ENCODE assay signal across 9 mouse cellular contexts in the genomic region with DNA sequence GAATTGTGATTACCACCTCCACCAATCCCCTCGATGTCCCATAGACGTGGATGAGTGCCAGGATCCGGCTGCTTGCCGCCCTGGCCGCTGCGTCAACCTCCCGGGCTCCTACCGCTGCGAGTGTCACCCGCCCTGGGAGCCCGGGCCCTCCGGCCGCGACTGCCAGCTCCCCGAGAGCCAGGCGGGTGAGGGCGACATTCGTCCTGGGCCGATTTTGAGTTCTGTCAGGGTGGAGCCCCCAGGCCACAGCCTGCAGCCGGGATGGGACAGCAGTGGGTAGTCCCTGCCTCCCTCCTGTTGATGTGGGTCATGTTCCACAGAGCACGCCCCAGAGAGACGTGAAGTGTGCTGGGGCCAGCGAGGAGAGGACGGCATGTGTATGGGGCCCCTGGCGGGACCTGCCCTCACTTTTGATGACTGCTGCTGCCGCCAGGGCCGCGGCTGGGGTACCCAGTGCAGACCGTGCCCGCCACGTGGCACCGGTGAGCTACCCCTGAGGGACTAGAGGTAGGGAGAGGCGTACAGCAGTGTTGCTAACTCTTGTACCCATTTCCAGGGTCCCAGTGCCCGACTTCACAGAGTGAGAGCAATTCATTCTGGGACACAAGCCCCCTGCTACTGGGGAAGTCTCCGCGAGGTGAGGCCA. TPM values are rescaled to one million over a fixed set of nuclear protein-coding genes. Genes with fewer than 3 reads are reported as not detected.
DNase-seq lines count a peak whose midpoint lies in the region; ATAC-seq and TF ChIP-seq lines count a peak whose summit lies in the region.
"Had no signal": no experiment of that assay in that cellular context is flagged by ENCODE, and none has a peak within 500 bp of the region (broad histone marks: within the 10 kb centered on the region; RNA-seq: fewer than 3 reads in every experiment).

No protein-coding gene starts in this region.

- no peaks in the 10 kb centered on the region for H3K9me3 ChIP-seq in kidney, postnatal 0 days (replicated peaks; ENCODE audit: low read length)
- no peaks in the 10 kb centered on the region for H3K9me3 ChIP-seq in forebrain, embryonic 11.5 days (ENCODE audit: control insufficient read depth, low read length)
- H3K9me3 ChIP-seq in hindbrain, postnatal 0 days (ENCODE audit: low read length): no peaks in the 10 kb centered on the region
- no peaks in the 10 kb centered on the region for H3K9me3 ChIP-seq in midbrain, postnatal 0 days (ENCODE audit: low read length)

- peak overlapping the region; percentile 43 for H3K4me2 ChIP-seq in kidney, postnatal 0 days (ENCODE audit: low read length)
- H3K4me2 ChIP-seq in forebrain, embryonic 11.5 days (ENCODE audit: low read depth, low read length, severe bottlenecking): peak overlapping the region; percentile 42
- H3K4me2 ChIP-seq in hindbrain, postnatal 0 days (ENCODE audit: low read depth, low read length): peak overlapping the region; percentile 23; the same call in 1 of the 2 replicates
- H3K4me2 ChIP-seq in midbrain, postnatal 0 days (ENCODE audit: low read depth, low read length, poor library complexity, severe bottlenecking): peak overlapping the region; percentile 22; the same call in 1 of the 2 replicates

- H3K27ac ChIP-seq in kidney, postnatal 0 days: no peak overlapping the region
- no peak overlapping the region for H3K27ac ChIP-seq in forebrain, embryonic 11.5 days (ENCODE audit: low read depth, low read length)
- H3K27ac ChIP-seq in hindbrain, postnatal 0 days: no peak overlapping the region
- H3K27ac ChIP-seq in midbrain, postnatal 0 days (ENCODE audit: low read depth, low read length): no peak overlapping the region

- DNase-seq in kidney, postnatal 0 days (ENCODE audit: low spot score): no peak
- DNase-seq in kidney, postnatal 36 days: no peak
- no peak for DNase-seq in forebrain, embryonic 11.5 days (ENCODE audit: low spot score)
- DNase-seq in hindbrain, postnatal 0 days (ENCODE audit: low spot score): peak; percentile 33
- no peak for DNase-seq in midbrain, postnatal 0 days (ENCODE audit: low spot score)
- DNase-seq in Muller cell, postnatal 12 days (ENCODE audit: inconsistent ontology term): no peak
- no peak for DNase-seq in left cerebral cortex, postnatal 36 days (ENCODE audit: low spot score in 2 of 2)

- WGBS in kidney, postnatal 0 days: 29% methylated on average over 36 of the region's 36 CpGs
- WGBS in forebrain, embryonic 11.5 days: 14% methylated on average over 36 of the region's 36 CpGs
- 25% methylated on average over 28 of the region's 36 CpGs for WGBS in hindbrain, postnatal 0 days
- 20% methylated on average over 34 of the region's 36 CpGs for WGBS in midbrain, postnatal 0 days

- 0 out of 2 replicates have a peak overlapping the region, but pooled peaks have one; percentile 23 for H3K9ac ChIP-seq in kidney, postnatal 0 days (ENCODE audit: low read depth, low read length)
- H3K9ac ChIP-seq in forebrain, embryonic 11.5 days (ENCODE audit: low read length): peak overlapping the region; percentile 44
- H3K9ac ChIP-seq in hindbrain, postnatal 0 days (replicated peaks; ENCODE audit: low read length): 0 out of 2 replicates have a peak overlapping the region, but pooled peaks have one; percentile 30
- 0 out of 2 replicates have a peak overlapping the region, but pooled peaks have one; percentile 29 for H3K9ac ChIP-seq in midbrain, postnatal 0 days (replicated peaks; ENCODE audit: low read length, poor library complexity, severe bottlenecking)

- peaks cover 8% of the 10 kb centered on the region; the same call in 1 of the 2 replicates for H3K4me1 ChIP-seq in kidney, postnatal 0 days (replicated peaks; ENCODE audit: insufficient read depth, low read length)
- H3K4me1 ChIP-seq in forebrain, embryonic 11.5 days (replicated peaks; ENCODE audit: control insufficient read depth, insufficient read depth, low read length): peaks cover 8% of the 10 kb centered on the region
- no peaks in the 10 kb centered on the region; the same call in 1 of the 2 replicates for H3K4me1 ChIP-seq in hindbrain, postnatal 0 days (ENCODE audit: insufficient read depth, low read length)
- no peaks in the 10 kb centered on the region for H3K4me1 ChIP-seq in midbrain, postnatal 0 days (ENCODE audit: insufficient read depth, low read length)

- H3K4me3 ChIP-seq in kidney, postnatal 0 days (replicated peaks; ENCODE audit: low read depth, low read length): 0 out of 2 replicates have a peak overlapping the region, but pooled peaks have one; percentile 4
- peak overlapping the region; percentile 14; the same call in 1 of the 2 replicates for H3K4me3 ChIP-seq in forebrain, embryonic 11.5 days (ENCODE audit: low read depth, low read length)
- no peak overlapping the region for H3K4me3 ChIP-seq in hindbrain, postnatal 0 days (ENCODE audit: low read length)
- no peak overlapping the region for H3K4me3 ChIP-seq in midbrain, postnatal 0 days (ENCODE audit: low read depth, low read length)
- H3K4me3 ChIP-seq: erythroblast, embryonic 14.5 days had no signal

- ATAC-seq in kidney, postnatal 0 days (replicated peaks; ENCODE audit: low FRiP score, low read depth): no peak
- ATAC-seq in forebrain, embryonic 11.5 days (replicated peaks; ENCODE audit: low FRiP score): peak; percentile 18; the same call in 1 of the 2 replicates
- peak; percentile 48 for ATAC-seq in hindbrain, postnatal 0 days
- 0 out of 2 replicates have a peak, but pooled peaks have one; percentile 3 for ATAC-seq in midbrain, postnatal 0 days (ENCODE audit: low FRiP score)
- no peak for ATAC-seq in activated CD4-positive, CD25-positive, alpha-beta regulatory T cell, adult 4 months

- H3K36me3 ChIP-seq in kidney, postnatal 0 days (ENCODE audit: insufficient read depth, low read length): peaks cover 48% of the 10 kb centered on the region
- H3K36me3 ChIP-seq in forebrain, embryonic 11.5 days (ENCODE audit: control insufficient read depth, insufficient read depth, low read length): peaks cover 2% of the 10 kb centered on the region; the same call in 1 of the 2 replicates
- H3K36me3 ChIP-seq in hindbrain, postnatal 0 days (ENCODE audit: insufficient read depth, low read length): peaks cover 40% of the 10 kb centered on the region
- peaks cover 45% of the 10 kb centered on the region for H3K36me3 ChIP-seq in midbrain, postnatal 0 days (ENCODE audit: insufficient read depth, low read length)

- intact Hi-C loops in left cerebral cortex, postnatal 36 days (cut with DNase I): no loop called here

- no peak for TF ChIP-seq CTCF in kidney, postnatal 0 days (IDR thresholded peaks at IDR 0.05; ENCODE audit: low read depth)
- TF ChIP-seq CTCF in hindbrain, postnatal 0 days (IDR thresholded peaks at IDR 0.05; ENCODE audit: low read depth): no peak
- TF ChIP-seq CTCF in midbrain, postnatal 0 days (IDR thresholded peaks at IDR 0.05): no peak

- no peaks in the 10 kb centered on the region; the same call in 1 of the 2 replicates for H3K27me3 ChIP-seq in kidney, postnatal 0 days (ENCODE audit: insufficient read depth, low read length)
- H3K27me3 ChIP-seq in forebrain, embryonic 11.5 days (ENCODE audit: control insufficient read depth, insufficient read depth, low read length): peaks cover 21% of the 10 kb centered on the region
- 0 out of 2 replicates have a peak, but pooled peaks cover 5% of the 10 kb centered on the region for H3K27me3 ChIP-seq in hindbrain, postnatal 0 days (ENCODE audit: insufficient read depth, low read length)
- peaks cover 25% of the 10 kb centered on the region for H3K27me3 ChIP-seq in midbrain, postnatal 0 days (ENCODE audit: insufficient read depth, low read length)

RNA-seq across cellular contexts. Expression of a gene that starts 14.1 kb away (rescaled TPM):
- polyA plus RNA-seq in kidney, postnatal 0 days (2015; fragmentation: Nextera tagmentation; extraction: Ambion mirVana): 63.5 and 65.1 TPM in 2 replicates
- polyA plus RNA-seq in forebrain, embryonic 11.5 days (2014; fragmentation: Nextera tagmentation; extraction: Ambion mirVana): 65.2 and 66.3 TPM in 2 replicates
- 84.1 and 96.6 TPM in 2 replicates for total RNA-seq in hindbrain, postnatal 0 days (2014; rRNA removed)
- 73.3 and 76.2 TPM in 2 replicates for polyA plus RNA-seq in hindbrain, postnatal 0 days (2015; fragmentation: Nextera tagmentation; extraction: Ambion mirVana)
- 95.2 and 108 TPM in 2 replicates for total RNA-seq in midbrain, postnatal 0 days (2014; rRNA removed)
- polyA plus RNA-seq in midbrain, postnatal 0 days (2015; fragmentation: Nextera tagmentation; extraction: Ambion mirVana): 84.2 and 85.8 TPM in 2 replicates
- 10 to 100 TPM; 90.5 to 98.8 TPM for total RNA-seq in left cerebral cortex, postnatal 36 days (2021)
- 10 to 100 TPM in 1 of 2 experiments, 1 to 10 TPM in 1; 8.4 to 16.8 TPM for polyA plus RNA-seq in activated CD4-positive, CD25-positive, alpha-beta regulatory T cell, adult 4 months (2017; shearing (Covaris generic))

RNA-seq across cellular contexts. Expression of a gene that starts 16.4 kb away (rescaled TPM):
- polyA plus RNA-seq in kidney, postnatal 0 days (2015; fragmentation: Nextera tagmentation; extraction: Ambion mirVana): 22.3 and 23.9 TPM in 2 replicates
- polyA plus RNA-seq in forebrain, embryonic 11.5 days (2014; fragmentation: Nextera tagmentation; extraction: Ambion mirVana): 5.0 and 5.5 TPM in 2 replicates
- total RNA-seq in hindbrain, postnatal 0 days (2014; rRNA removed): 43.0 and 50.2 TPM in 2 replicates
- polyA plus RNA-seq in hindbrain, postnatal 0 days (2015; fragmentation: Nextera tagmentation; extraction: Ambion mirVana): 14.0 and 14.4 TPM in 2 replicates
- total RNA-seq in midbrain, postnatal 0 days (2014; rRNA removed): 28.8 and 29.3 TPM in 2 replicates
- polyA plus RNA-seq in midbrain, postnatal 0 days (2015; fragmentation: Nextera tagmentation; extraction: Ambion mirVana): 9.1 and 12.8 TPM in 2 replicates
- 10 to 100 TPM; 25.1 to 40.3 TPM for total RNA-seq in left cerebral cortex, postnatal 36 days (2021)
- not detected for polyA plus RNA-seq in activated CD4-positive, CD25-positive, alpha-beta regulatory T cell, adult 4 months (2017; shearing (Covaris generic))

RNA-seq across cellular contexts. Expression of a gene that starts 27.7 kb away (rescaled TPM):
- polyA plus RNA-seq in kidney, postnatal 0 days (2015; fragmentation: Nextera tagmentation; extraction: Ambion mirVana): 91.0 and 92.7 TPM in 2 replicates
- polyA plus RNA-seq in forebrain, embryonic 11.5 days (2014; fragmentation: Nextera tagmentation; extraction: Ambion mirVana): 140 and 162 TPM in 2 replicates
- total RNA-seq in hindbrain, postnatal 0 days (2014; rRNA removed): 177 and 188 TPM in 2 replicates
- 131 and 140 TPM in 2 replicates for polyA plus RNA-seq in hindbrain, postnatal 0 days (2015; fragmentation: Nextera tagmentation; extraction: Ambion mirVana)
- total RNA-seq in midbrain, postnatal 0 days (2014; rRNA removed): 161 and 178 TPM in 2 replicates
- 126 TPM in 2 replicates for polyA plus RNA-seq in midbrain, postnatal 0 days (2015; fragmentation: Nextera tagmentation; extraction: Ambion mirVana)
- total RNA-seq in left cerebral cortex, postnatal 36 days (2021): 10 to 100 TPM; 26.8 to 28.7 TPM
- 10 to 100 TPM; 20.1 to 44.7 TPM for polyA plus RNA-seq in activated CD4-positive, CD25-positive, alpha-beta regulatory T cell, adult 4 months (2017; shearing (Covaris generic))

RNA-seq across cellular contexts. Expression of a gene that starts 31.0 kb away (rescaled TPM):
- 14.3 and 15.0 TPM in 2 replicates for polyA plus RNA-seq in kidney, postnatal 0 days (2015; fragmentation: Nextera tagmentation; extraction: Ambion mirVana)
- 6.8 and 7.4 TPM in 2 replicates for polyA plus RNA-seq in forebrain, embryonic 11.5 days (2014; fragmentation: Nextera tagmentation; extraction: Ambion mirVana)
- total RNA-seq in hindbrain, postnatal 0 days (2014; rRNA removed): 16.6 and 19.7 TPM in 2 replicates
- 40.0 and 43.0 TPM in 2 replicates for polyA plus RNA-seq in hindbrain, postnatal 0 days (2015; fragmentation: Nextera tagmentation; extraction: Ambion mirVana)
- total RNA-seq in midbrain, postnatal 0 days (2014; rRNA removed): 25.6 and 26.3 TPM in 2 replicates
- polyA plus RNA-seq in midbrain, postnatal 0 days (2015; fragmentation: Nextera tagmentation; extraction: Ambion mirVana): 65.2 and 65.4 TPM in 2 replicates
- 10 to 100 TPM; 22.9 to 27.1 TPM for total RNA-seq in left cerebral cortex, postnatal 36 days (2021)
- polyA plus RNA-seq in activated CD4-positive, CD25-positive, alpha-beta regulatory T cell, adult 4 months (2017; shearing (Covaris generic)): 10 to 100 TPM; 16.5 to 26.4 TPM

RNA-seq across cellular contexts. Expression of a gene that starts 52.9 kb away (rescaled TPM):
- 0.32 and 0.33 TPM in 2 replicates for polyA plus RNA-seq in kidney, postnatal 0 days (2015; fragmentation: Nextera tagmentation; extraction: Ambion mirVana)
- polyA plus RNA-seq in forebrain, embryonic 11.5 days (2014; fragmentation: Nextera tagmentation; extraction: Ambion mirVana): not detected in 2 replicates
- not detected in 2 replicates for total RNA-seq in hindbrain, postnatal 0 days (2014; rRNA removed)
- polyA plus RNA-seq in hindbrain, postnatal 0 days (2015; fragmentation: Nextera tagmentation; extraction: Ambion mirVana): 0.19 and 0.61 TPM in 2 replicates
- total RNA-seq in midbrain, postnatal 0 days (2014; rRNA removed): not detected in 2 replicates
- 0.47 and 0.49 TPM in 2 replicates for polyA plus RNA-seq in midbrain, postnatal 0 days (2015; fragmentation: Nextera tagmentation; extraction: Ambion mirVana)
- total RNA-seq in left cerebral cortex, postnatal 36 days (2021): not detected
- polyA plus RNA-seq in activated CD4-positive, CD25-positive, alpha-beta regulatory T cell, adult 4 months (2017; shearing (Covaris generic)): 1 to 10 TPM; 1.5 to 2.8 TPM

Comparison
In these comparisons a context has a peak if more than half of its experiments do, and no peak if none do; other contexts are left out.
1. ATAC-seq: peak in forebrain, embryonic 11.5 days (single experiment), hindbrain, postnatal 0 days (single experiment) and midbrain, postnatal 0 days (single experiment); none in kidney, postnatal 0 days (single experiment) and activated CD4-positive, CD25-positive, alpha-beta regulatory T cell, adult 4 months (single experiment).
2. H3K4me3 ChIP-seq: peak in kidney, postnatal 0 days (single experiment) and forebrain, embryonic 11.5 days (single experiment); none in hindbrain, postnatal 0 days (single experiment) and midbrain, postnatal 0 days (single experiment).
3. Peak in every context shown above with its lines, with median percentiles within 50 percentile points of each other: H3K4me2 ChIP-seq and H3K9ac ChIP-seq.